In the genomic region with DNA sequence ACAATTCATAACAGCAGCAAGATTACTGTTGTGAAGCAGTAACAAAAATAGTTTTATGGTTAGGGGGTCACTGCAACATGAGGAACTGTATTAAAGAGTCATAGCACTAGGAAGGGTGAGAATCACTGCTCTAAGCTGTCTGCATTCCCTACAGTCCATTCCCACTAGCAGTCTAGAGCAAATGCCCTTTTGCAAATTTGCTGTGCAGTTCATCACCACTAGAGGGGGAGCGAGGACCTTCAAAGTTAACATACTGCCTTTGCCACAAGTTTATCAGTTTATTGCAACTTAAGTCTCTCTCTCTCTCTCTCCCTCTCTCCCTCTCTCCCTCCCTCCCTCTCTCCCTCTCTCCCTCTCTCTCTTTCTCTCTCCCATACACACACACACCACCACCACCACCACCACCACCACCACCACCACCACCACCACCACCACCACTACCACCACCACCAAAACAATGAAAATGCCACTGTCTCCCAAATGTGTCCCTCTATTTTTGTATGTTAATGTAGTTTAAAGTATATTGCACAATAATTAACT, we compare ENCODE assay signal across 8 mouse cellular contexts.
DNase-seq lines count a peak whose midpoint lies in the region; ATAC-seq lines count a peak whose summit lies in the region.

No protein-coding gene starts in this region.

- no peaks in the 10 kb centered on the region for H3K36me3 ChIP-seq in intestine, embryonic 14.5 days (ENCODE audit: control insufficient read depth, insufficient read depth, low read length)
- H3K36me3 ChIP-seq in intestine, embryonic 16.5 days (ENCODE audit: control insufficient read depth, insufficient read depth, low read length), result no peaks in the 10 kb centered on the region
- no peaks in the 10 kb centered on the region for H3K36me3 ChIP-seq in embryonic facial prominence, embryonic 14.5 days (ENCODE audit: control insufficient read depth, insufficient read depth, low read length)

- peak; percentile 80 for DNase-seq in intestine, embryonic 14.5 days (ENCODE audit: low spot score)
- peak; percentile 62 for DNase-seq in adrenal gland, postnatal 14 days
- peak; percentile 84 for DNase-seq in embryonic facial prominence, embryonic 14.5 days (ENCODE audit: low spot score)
- DNase-seq in heart, postnatal 4 days, result peak; percentile 73
- DNase-seq in layer of hippocampus, postnatal 36 days, result peak; percentile 45 to 70
- peak; percentile 27 for DNase-seq in skeletal muscle tissue, adult 2 months (ENCODE audit: low read depth, low spot score)

- no peaks in the 10 kb centered on the region for H3K9me3 ChIP-seq in intestine, embryonic 14.5 days (ENCODE audit: control insufficient read depth, low read length)
- H3K9me3 ChIP-seq in intestine, embryonic 16.5 days (ENCODE audit: control insufficient read depth, low read length), result no peaks in the 10 kb centered on the region
- no peaks in the 10 kb centered on the region for H3K9me3 ChIP-seq in embryonic facial prominence, embryonic 14.5 days (ENCODE audit: control insufficient read depth, low read length)

- H3K9ac ChIP-seq in intestine, embryonic 14.5 days (ENCODE audit: low read length), result no peak overlapping the region
- no peak overlapping the region for H3K9ac ChIP-seq in intestine, embryonic 16.5 days (ENCODE audit: low read depth, low read length)
- H3K9ac ChIP-seq in embryonic facial prominence, embryonic 14.5 days (ENCODE audit: low read depth, low read length), result no peak overlapping the region

- no peak for ATAC-seq in intestine, embryonic 14.5 days (replicated peaks; ENCODE audit: low FRiP score, low TSS enrichment, low read depth)
- no peak for ATAC-seq in intestine, embryonic 16.5 days
- ATAC-seq in embryonic facial prominence, embryonic 14.5 days (ENCODE audit: low read depth), result peak; percentile 55; the same call in 1 of the 2 replicates
- peak; percentile 76 for ATAC-seq in megakaryocyte progenitor cell, adult 5-6 weeks (replicated peaks; ENCODE audit: poor library complexity)

- H3K27me3 ChIP-seq in intestine, embryonic 14.5 days (replicated peaks; ENCODE audit: control insufficient read depth, insufficient read depth, low read length), result 0 out of 2 replicates have a peak, but pooled peaks cover 4% of the 10 kb centered on the region
- H3K27me3 ChIP-seq in intestine, embryonic 16.5 days (replicated peaks; ENCODE audit: control insufficient read depth, insufficient read depth, low read length), result no peaks in the 10 kb centered on the region
- H3K27me3 ChIP-seq in embryonic facial prominence, embryonic 14.5 days (replicated peaks; ENCODE audit: control insufficient read depth, insufficient read depth, low read length), result peaks cover 3% of the 10 kb centered on the region; the same call in 1 of the 2 replicates

- no peak overlapping the region for H3K4me2 ChIP-seq in intestine, embryonic 14.5 days (ENCODE audit: low read length)
- H3K4me2 ChIP-seq in intestine, embryonic 16.5 days (ENCODE audit: low read depth, low read length), result no peak overlapping the region
- H3K4me2 ChIP-seq in embryonic facial prominence, embryonic 14.5 days (ENCODE audit: low read depth, low read length), result no peak overlapping the region

- whole genome bisulfite sequencing in intestine, embryonic 14.5 days, result 0% methylated on average over 1 of the region's 1 CpGs
- WGBS in intestine, embryonic 16.5 days, result 0% methylated on average over 1 of the region's 1 CpGs
- WGBS in embryonic facial prominence, embryonic 14.5 days, result 5% methylated on average over 1 of the region's 1 CpGs

- H3K27ac ChIP-seq in intestine, embryonic 14.5 days (ENCODE audit: low read depth), result no peak overlapping the region
- H3K27ac ChIP-seq in intestine, embryonic 16.5 days (ENCODE audit: low read length), result no peak overlapping the region
- H3K27ac ChIP-seq in embryonic facial prominence, embryonic 14.5 days (replicated peaks; ENCODE audit: low read depth, low read length), result no peak overlapping the region

- H3K4me3 ChIP-seq in intestine, embryonic 14.5 days (ENCODE audit: low read depth, low read length), result no peak overlapping the region
- no peak overlapping the region for H3K4me3 ChIP-seq in intestine, embryonic 16.5 days (ENCODE audit: low read length)
- no peak overlapping the region for H3K4me3 ChIP-seq in embryonic facial prominence, embryonic 14.5 days (ENCODE audit: low read depth, low read length)

- no peaks in the 10 kb centered on the region for H3K4me1 ChIP-seq in intestine, embryonic 14.5 days (replicated peaks; ENCODE audit: control insufficient read depth, insufficient read depth, low read length)
- no peaks in the 10 kb centered on the region for H3K4me1 ChIP-seq in intestine, embryonic 16.5 days (ENCODE audit: control insufficient read depth, insufficient read depth, low read length)
- no peaks in the 10 kb centered on the region for H3K4me1 ChIP-seq in embryonic facial prominence, embryonic 14.5 days (ENCODE audit: control insufficient read depth, insufficient read depth, low read length)

Comparison
In these comparisons a context has a peak if more than half of its experiments do, and no peak if none do; other contexts are left out.
1. ATAC-seq: peak in embryonic facial prominence, embryonic 14.5 days (single experiment) and megakaryocyte progenitor cell, adult 5-6 weeks (single experiment); none in intestine, embryonic 14.5 days (single experiment) and intestine, embryonic 16.5 days (single experiment).
2. DNase-seq: peak in every context shown above with its lines; median percentile 84 in embryonic facial prominence, embryonic 14.5 days; 80 in intestine, embryonic 14.5 days; 73 in heart, postnatal 4 days; 62 in adrenal gland, postnatal 14 days; 58 in layer of hippocampus, postnatal 36 days; 27 in skeletal muscle tissue, adult 2 months.